Mouse (Mus musculus): ENCODE measurements around the gene Ctbp1. TPM values are rescaled to one million over a fixed set of nuclear protein-coding genes. Genes with fewer than 3 reads are reported as not detected.

Ctbp1 gene
- polyA plus RNA-seq, 1 experiment from 2014 or later: 396 TPM

GRCm38 (mm10) chr5:33224491-33224890 is 50.3 kb downstream of the Ctbp1 start:
- no peak for ATAC-seq (replicated peaks; ENCODE audit: insufficient number of reproducible peaks, low FRiP score, low TSS enrichment, low read depth)
- DNase-seq (ENCODE audit: low spot score): no peak
- Histone ChIP-seq H3K4me2 (ENCODE audit: low read depth, low read length) (no peak overlapping the region), H3K4me3 (ENCODE audit: low read depth, low read length) (no peak overlapping the region), H3K27me3 (ENCODE audit: control insufficient read depth, insufficient read depth, low read length) (no peaks in the 10 kb centered on the region), H3K36me3 (replicated peaks; ENCODE audit: control insufficient read depth, insufficient read depth, low read depth, low read length) (no peaks in the 10 kb centered on the region), H3K4me1 (ENCODE audit: control insufficient read depth, insufficient read depth, low read length) (no peaks in the 10 kb centered on the region; the same call in 1 of the 2 replicates), H3K9ac (replicated peaks; ENCODE audit: low read length) (no peak overlapping the region), H3K27ac (replicated peaks; ENCODE audit: low read depth, low read length) (no peak overlapping the region), H3K9me3 (replicated peaks; ENCODE audit: control insufficient read depth, low read length) (no peaks in the 10 kb centered on the region)
- 80% methylated on average over 7 of the region's 7 CpGs for WGBS

GRCm38 (mm10) chr5:33222841-33223744 is 51.7 kb downstream of the Ctbp1 start:
- H3K9me3 ChIP-seq (replicated peaks; ENCODE audit: control insufficient read depth, low read length): no peaks in the 10 kb centered on the region
- H3K4me2 ChIP-seq (ENCODE audit: low read depth, low read length): no peak overlapping the region
- H3K36me3 ChIP-seq (replicated peaks; ENCODE audit: control insufficient read depth, insufficient read depth, low read depth, low read length): no peaks in the 10 kb centered on the region
- 50% methylated on average over 9 of the region's 9 CpGs for WGBS
- no peak for ATAC-seq (replicated peaks; ENCODE audit: insufficient number of reproducible peaks, low FRiP score, low TSS enrichment, low read depth)
- no peak overlapping the region for H3K9ac ChIP-seq (replicated peaks; ENCODE audit: low read length)
- DNase-seq (ENCODE audit: low spot score): no peak
- no peaks in the 10 kb centered on the region; the same call in none of the 2 replicates for H3K4me1 ChIP-seq (ENCODE audit: control insufficient read depth, insufficient read depth, low read length)
- H3K4me3 ChIP-seq (ENCODE audit: low read depth, low read length): no peak overlapping the region
- no peaks in the 10 kb centered on the region for H3K27me3 ChIP-seq (ENCODE audit: control insufficient read depth, insufficient read depth, low read length)
- H3K27ac ChIP-seq (replicated peaks; ENCODE audit: low read depth, low read length): 0 out of 2 replicates have a peak overlapping the region, but pooled peaks have one; percentile 13

- Histone ChIP-seq H3K27ac (replicated peaks; ENCODE audit: low read depth, low read length) (0 out of 2 replicates have a peak overlapping the region, but pooled peaks have one; percentile 13), H3K4me3 (ENCODE audit: low read depth, low read length) (no peak overlapping the region), H3K9me3 (replicated peaks; ENCODE audit: control insufficient read depth, low read length) (no peaks in the 10 kb centered on the region), H3K27me3 (ENCODE audit: control insufficient read depth, insufficient read depth, low read length) (no peaks in the 10 kb centered on the region), H3K4me1 (ENCODE audit: control insufficient read depth, insufficient read depth, low read length) (peaks cover 4% of the 10 kb centered on the region), H3K9ac (replicated peaks; ENCODE audit: low read length) (no peak overlapping the region), H3K36me3 (replicated peaks; ENCODE audit: control insufficient read depth, insufficient read depth, low read depth, low read length) (no peaks in the 10 kb centered on the region), H3K4me2 (ENCODE audit: low read depth, low read length) (no peak overlapping the region)
- DNase-seq (ENCODE audit: low spot score) (peak; percentile 60), ATAC-seq (replicated peaks; ENCODE audit: insufficient number of reproducible peaks, low FRiP score, low TSS enrichment, low read depth) (no peak)
- 33% methylated on average over 6 of the region's 6 CpGs for WGBS
Observed at GRCm38 (mm10) chr5:33222389-33222788, 52.4 kb downstream of the Ctbp1 start.

GRCm38 (mm10) chr5:33220350-33221044 is 54.3 kb downstream of the Ctbp1 start:
- 82% methylated on average over 10 of the region's 10 CpGs for WGBS
- no peak overlapping the region for H3K9ac ChIP-seq (replicated peaks; ENCODE audit: low read length)
- no peak overlapping the region for H3K27ac ChIP-seq (replicated peaks; ENCODE audit: low read depth, low read length)
- no peaks in the 10 kb centered on the region for H3K9me3 ChIP-seq (replicated peaks; ENCODE audit: control insufficient read depth, low read length)
- ATAC-seq (replicated peaks; ENCODE audit: insufficient number of reproducible peaks, low FRiP score, low TSS enrichment, low read depth): no peak
- no peak for DNase-seq (ENCODE audit: low spot score)
- H3K36me3 ChIP-seq (replicated peaks; ENCODE audit: control insufficient read depth, insufficient read depth, low read depth, low read length): no peaks in the 10 kb centered on the region
- peaks cover 4% of the 10 kb centered on the region for H3K4me1 ChIP-seq (ENCODE audit: control insufficient read depth, insufficient read depth, low read length)
- H3K4me3 ChIP-seq (ENCODE audit: low read depth, low read length): no peak overlapping the region
- no peak overlapping the region for H3K4me2 ChIP-seq (ENCODE audit: low read depth, low read length)
- no peaks in the 10 kb centered on the region for H3K27me3 ChIP-seq (ENCODE audit: control insufficient read depth, insufficient read depth, low read length)

GRCm38 (mm10) chr5:33219831-33220230 is 55.0 kb downstream of the Ctbp1 start:
- 89% methylated on average over 4 of the region's 4 CpGs for WGBS
- no peaks in the 10 kb centered on the region for H3K27me3 ChIP-seq (ENCODE audit: control insufficient read depth, insufficient read depth, low read length)
- no peak overlapping the region for H3K4me2 ChIP-seq (ENCODE audit: low read depth, low read length)
- no peaks in the 10 kb centered on the region for H3K9me3 ChIP-seq (replicated peaks; ENCODE audit: control insufficient read depth, low read length)
- H3K27ac ChIP-seq (replicated peaks; ENCODE audit: low read depth, low read length): no peak overlapping the region
- H3K9ac ChIP-seq (replicated peaks; ENCODE audit: low read length): no peak overlapping the region
- H3K36me3 ChIP-seq (replicated peaks; ENCODE audit: control insufficient read depth, insufficient read depth, low read depth, low read length): no peaks in the 10 kb centered on the region
- peaks cover 4% of the 10 kb centered on the region for H3K4me1 ChIP-seq (ENCODE audit: control insufficient read depth, insufficient read depth, low read length)
- ATAC-seq (replicated peaks; ENCODE audit: insufficient number of reproducible peaks, low FRiP score, low TSS enrichment, low read depth): no peak
- DNase-seq (ENCODE audit: low spot score): no peak
- no peak overlapping the region for H3K4me3 ChIP-seq (ENCODE audit: low read depth, low read length)

DNA sequence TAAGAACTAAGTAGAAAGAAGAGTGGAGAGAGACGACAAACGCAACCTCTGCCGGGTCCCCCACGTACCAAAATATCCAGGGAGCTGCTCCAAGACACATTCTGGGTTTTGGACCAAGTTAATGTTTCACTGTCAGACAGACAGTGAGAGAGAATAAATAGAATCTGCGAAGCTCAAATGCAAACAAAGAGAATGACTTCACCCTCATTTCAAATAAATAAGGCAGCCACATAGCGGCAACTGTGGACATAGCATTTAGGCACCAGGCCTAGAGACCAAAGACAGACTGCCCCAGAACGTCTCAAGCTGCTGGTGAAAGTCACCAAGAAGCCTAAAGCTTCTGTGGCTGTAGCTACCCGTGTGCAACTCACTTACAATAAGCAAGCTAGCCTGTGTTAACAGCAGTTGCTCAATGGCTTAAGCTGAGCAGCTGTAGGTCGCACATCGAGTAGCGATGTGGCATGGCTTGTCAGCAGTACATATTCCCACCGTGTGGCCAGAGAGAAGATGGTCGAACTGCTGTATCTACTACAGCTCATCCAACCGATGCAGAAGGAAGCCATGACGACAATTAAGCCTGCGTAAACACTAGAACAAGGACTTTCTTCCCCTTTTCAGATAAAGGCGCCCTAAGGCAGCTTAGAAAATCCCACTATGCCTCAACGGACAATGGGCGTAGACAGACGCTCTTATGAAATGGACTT is 55.9 kb downstream of the Ctbp1 start:
- Histone ChIP-seq H3K4me1 (ENCODE audit: control insufficient read depth, insufficient read depth, low read length) (peaks cover 4% of the 10 kb centered on the region), H3K4me2 (ENCODE audit: low read depth, low read length) (no peak overlapping the region), H3K4me3 (ENCODE audit: low read depth, low read length) (no peak overlapping the region), H3K9me3 (replicated peaks; ENCODE audit: control insufficient read depth, low read length) (no peaks in the 10 kb centered on the region), H3K36me3 (replicated peaks; ENCODE audit: control insufficient read depth, insufficient read depth, low read depth, low read length) (no peaks in the 10 kb centered on the region), H3K27ac (replicated peaks; ENCODE audit: low read depth, low read length) (no peak overlapping the region), H3K27me3 (ENCODE audit: control insufficient read depth, insufficient read depth, low read length) (no peaks in the 10 kb centered on the region), H3K9ac (replicated peaks; ENCODE audit: low read length) (no peak overlapping the region)
- WGBS: 76% methylated on average over 20 of the region's 20 CpGs
- no peak for DNase-seq (ENCODE audit: low spot score)
- no peak for ATAC-seq (replicated peaks; ENCODE audit: insufficient number of reproducible peaks, low FRiP score, low TSS enrichment, low read depth)

DNA sequence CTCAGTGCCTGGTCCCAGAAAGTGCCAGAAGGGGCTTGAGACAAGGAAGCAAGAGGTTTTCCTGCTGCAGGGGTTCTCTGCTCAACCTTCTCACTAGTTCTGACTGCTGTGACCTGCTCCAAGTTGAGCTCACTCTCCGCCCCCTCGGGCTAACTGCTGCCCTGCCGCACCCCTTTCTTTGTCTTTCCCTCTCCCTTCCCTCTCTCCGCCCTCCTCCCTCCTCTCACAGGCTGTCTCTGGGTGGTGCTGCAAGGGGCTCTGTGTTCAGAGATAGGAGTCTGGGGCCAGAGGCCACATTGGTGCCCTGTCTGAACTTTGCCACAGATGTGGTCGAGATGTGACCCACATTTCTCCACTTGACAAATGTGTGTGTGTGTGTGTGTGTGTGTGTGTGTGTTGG is 56.7 kb downstream of the Ctbp1 start, which contains the start of gene Spon2:
Spon2 (minus strand) TSS at position 375 of the 400 bp plus-strand sequence.
- H3K36me3 ChIP-seq (replicated peaks; ENCODE audit: control insufficient read depth, insufficient read depth, low read depth, low read length): no peaks in the 10 kb centered on the region
- ATAC-seq (replicated peaks; ENCODE audit: insufficient number of reproducible peaks, low FRiP score, low TSS enrichment, low read depth) (no peak), DNase-seq (ENCODE audit: low spot score) (peak; percentile 42)
- H3K9me3 ChIP-seq (replicated peaks; ENCODE audit: control insufficient read depth, low read length): no peaks in the 10 kb centered on the region
- H3K27ac ChIP-seq (replicated peaks; ENCODE audit: low read depth, low read length): no peak within 1 kb of the TSS
- 17% methylated on average over 5 of the region's 5 CpGs for WGBS
- no peaks in the 10 kb centered on the region for H3K27me3 ChIP-seq (ENCODE audit: control insufficient read depth, insufficient read depth, low read length)
- peaks cover 4% of the 10 kb centered on the region for H3K4me1 ChIP-seq (ENCODE audit: control insufficient read depth, insufficient read depth, low read length)
- H3K4me3 ChIP-seq (ENCODE audit: low read depth, low read length): no peak within 1 kb of the TSS
- H3K4me2 ChIP-seq (ENCODE audit: low read depth, low read length): no peak within 1 kb of the TSS
- H3K9ac ChIP-seq (replicated peaks; ENCODE audit: low read length): no peak within 1 kb of the TSS
